Mouse (Mus musculus) hindbrain, postnatal 0 days (tissue): ENCODE measurements around the gene Hyal1. TPM values are rescaled to one million over a fixed set of nuclear protein-coding genes. Genes with fewer than 3 reads are reported as not detected.
A peak's percentile ranks its signal among the peaks of the same experiment; 100 is the strongest.

Experiments used
- ATAC-seq: fragments of 200-750 bp; cut with Nextera tagmentation; 2 replicates; pipeline ENCODE4 v1.8.0; 2017; ENCODE audit warnings: mild to moderate bottlenecking, moderate TSS enrichment, moderate library complexity
- DNase-seq: peaks from one replicate; pipeline ENCODE4 v3.0.0-alpha.2; 2015; ENCODE audit warnings: low spot score
- H3K27ac ChIP-seq: fragments of 300-500 bp; sonication (generic); 2 replicates; pipeline ENCODE4 v1.5.1; 2014; ENCODE audit warnings: mild to moderate bottlenecking
- H3K27me3 ChIP-seq: fragments of 300-500 bp; sonication (generic); 2 replicates; pipeline ENCODE4 v1.6.1; 2014; ENCODE audit warnings: low read length, mixed read lengths; ENCODE audit not compliant: insufficient read depth
- H3K36me3 ChIP-seq: fragments of 300-500 bp; sonication (generic); 2 replicates; pipeline ENCODE4 v1.6.1; 2014; ENCODE audit warnings: low read length, mixed read lengths; ENCODE audit not compliant: insufficient read depth
- H3K4me1 ChIP-seq: fragments of 300-500 bp; sonication (generic); 2 replicates; pipeline ENCODE4 v1.6.1; 2014; ENCODE audit warnings: antibody characterized with exemption, low read length, mixed read lengths; ENCODE audit not compliant: insufficient read depth
- H3K4me2 ChIP-seq: fragments of 300-500 bp; sonication (generic); 2 replicates; pipeline ENCODE4 v1.6.1; 2014; ENCODE audit warnings: low read depth, mild to moderate bottlenecking, low read length, moderate library complexity, mixed read lengths
- H3K4me3 ChIP-seq: fragments of 300-500 bp; sonication (generic); 2 replicates; pipeline ENCODE4 v1.5.1; 2014; ENCODE audit warnings: low read length
- H3K9ac ChIP-seq: fragments of 300-500 bp; sonication (generic); replicated peaks from 2 replicates; pipeline ENCODE4 v1.6.1; 2014; ENCODE audit warnings: mild to moderate bottlenecking, low read length, moderate library complexity, mixed read lengths
- H3K9me3 ChIP-seq: fragments of 300-500 bp; sonication (generic); 2 replicates; pipeline ENCODE4 v1.6.1; 2016; ENCODE audit warnings: low read length, mixed read lengths
- CTCF ChIP-seq: IDR thresholded peaks from 2 replicates; pipeline ENCODE4 v1.5.1; 2016; ENCODE audit warnings: antibody characterized with exemption, control low read depth, low read depth
- WGBS: fragments of 180-500 bp; shearing (Covaris S2); extraction: QIAGEN DNeasy Blood & Tissue Kit; methylation state at CpG from one replicate; pipeline ENCODE4 v1.1.7; 2014; 5-methylcytosine and 5-hydroxymethylcytosine counted together
- polyA plus RNA-seq: library from polyadenylated mRNA; unstranded; fragments of >200 nt; fragmentation: Nextera tagmentation; extraction: Ambion mirVana; gene quantifications from 2 replicates; pipeline ENCODE4 v1.2.1, GENCODE M21; 2015
- total RNA-seq: library from RNA; depleted of rRNA; stranded (reverse); fragments of >200 nt; gene quantifications from 2 replicates; pipeline ENCODE4 v1.2.3, GENCODE M21; 2014; rRNA removed

Hyal1 gene
- total and polyA plus RNA-seq, 2 experiments from 2014 or later: 3.3 to 7.7 TPM

DNA sequence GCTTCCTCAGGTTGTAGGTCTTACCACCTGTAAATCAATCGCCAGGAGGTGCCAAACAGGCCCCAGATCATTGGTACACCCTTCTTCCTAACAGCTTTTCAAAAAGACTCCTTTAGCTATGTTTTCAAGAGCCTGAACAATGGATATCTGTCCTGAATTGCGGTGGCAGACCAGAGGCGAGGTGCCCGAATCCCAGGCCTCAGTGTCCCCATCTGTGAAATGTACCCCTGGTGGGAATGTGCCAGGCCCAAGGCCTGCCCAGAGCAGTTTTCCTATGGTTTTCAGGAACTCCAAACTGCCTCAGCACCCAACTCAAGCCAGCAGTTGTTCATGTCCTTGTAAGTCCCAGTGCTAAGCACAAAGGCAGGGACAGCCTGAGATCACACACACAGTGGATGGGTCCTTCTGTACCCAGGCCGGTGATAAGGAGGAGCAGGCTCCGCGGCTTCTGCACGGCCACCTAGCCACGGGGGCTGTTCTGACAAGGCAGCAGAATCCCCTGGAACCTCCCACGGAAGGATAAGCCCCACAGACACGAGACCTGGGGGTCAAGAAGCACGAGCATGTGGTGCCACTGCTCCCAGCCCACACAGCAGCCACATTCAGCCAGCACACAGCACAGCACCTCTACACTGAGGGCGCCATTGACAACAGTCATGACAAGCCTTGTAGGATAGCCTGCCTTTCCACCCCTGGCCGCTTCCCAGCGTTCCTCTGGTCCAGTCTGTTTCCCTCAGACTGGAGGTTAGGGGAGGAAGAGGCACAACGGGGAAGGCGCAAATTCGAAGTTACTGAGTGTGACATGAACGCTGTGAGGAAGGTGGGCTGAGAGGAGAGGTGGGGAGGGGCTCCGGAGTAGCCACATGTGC lies 50.9 kb downstream of the Hyal1 start:
- peaks cover 57% of the 10 kb centered on the region for H3K4me1 ChIP-seq
- no peak for ATAC-seq
- peak overlapping the region; percentile 93 for H3K27ac ChIP-seq
- no peaks in the 10 kb centered on the region for H3K27me3 ChIP-seq
- DNase-seq: no peak
- 11% methylated on average over 20 of the region's 20 CpGs for WGBS
- 0 out of 2 replicates have a peak, but pooled peaks cover 4% of the 10 kb centered on the region for H3K36me3 ChIP-seq
- no peak for TF ChIP-seq CTCF
- no peak overlapping the region for H3K4me3 ChIP-seq
- H3K9me3 ChIP-seq: no peaks in the 10 kb centered on the region
- H3K9ac ChIP-seq: peak overlapping the region; percentile 6
- H3K4me2 ChIP-seq: peak overlapping the region; percentile 33; the same call in 1 of the 2 replicates

DNA sequence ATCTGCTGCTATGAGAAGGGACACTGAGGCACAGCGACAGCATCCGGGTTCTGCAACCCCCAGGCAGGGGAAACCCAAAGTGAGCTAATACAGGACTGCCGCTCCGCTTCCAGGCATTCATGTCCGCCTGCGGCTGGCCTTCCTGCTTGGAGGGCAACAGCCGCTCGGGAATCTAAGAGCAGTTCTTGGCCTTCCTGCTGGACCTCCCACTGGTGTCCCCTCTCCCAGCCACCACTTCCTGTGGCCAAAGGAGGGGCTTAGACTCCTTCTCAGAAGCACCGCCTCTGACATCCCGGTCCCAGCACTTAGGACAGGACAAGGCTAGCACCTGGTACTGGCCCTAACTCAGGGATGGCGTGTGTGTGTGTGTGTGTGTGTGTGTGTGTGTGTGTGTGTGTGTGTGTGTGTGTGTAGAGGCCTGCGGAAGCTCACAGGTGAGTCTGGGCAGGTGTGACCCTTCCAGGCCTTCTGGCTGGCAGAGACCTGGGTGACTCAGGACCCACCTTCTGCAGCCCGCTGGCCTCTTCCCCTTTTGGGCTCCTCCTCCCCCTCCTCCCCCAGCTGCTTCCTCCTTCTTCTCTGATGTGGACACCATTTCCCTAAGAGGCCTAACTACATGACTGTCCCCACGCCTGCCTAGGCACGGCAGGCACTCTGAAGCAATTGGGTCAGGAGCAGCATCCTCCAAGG lies 52.1 kb downstream of the Hyal1 start:
- Histone ChIP-seq H3K4me2 (peak overlapping the region; percentile 39), H3K27me3 (no peaks in the 10 kb centered on the region), H3K9ac (peak overlapping the region; percentile 14; the same call in 1 of the 2 replicates), H3K36me3 (no peaks in the 10 kb centered on the region), H3K4me1 (peaks cover 61% of the 10 kb centered on the region), H3K9me3 (no peaks in the 10 kb centered on the region), H3K27ac (peak overlapping the region; percentile 93), H3K4me3 (no peak overlapping the region)
- WGBS: 38% methylated on average over 15 of the region's 15 CpGs
- ATAC-seq (no peak), DNase-seq (no peak)
- TF ChIP-seq CTCF: no peak

GRCm38 (mm10) chr9:107629411-107629730 lies 52.6 kb downstream of the Hyal1 start:
- no peaks in the 10 kb centered on the region for H3K9me3 ChIP-seq
- WGBS: 20% methylated on average over 4 of the region's 4 CpGs
- peak overlapping the region; percentile 39 for H3K4me2 ChIP-seq
- ATAC-seq (no peak), DNase-seq (no peak)
- H3K4me3 ChIP-seq: no peak overlapping the region
- H3K27ac ChIP-seq: peak overlapping the region; percentile 93
- peaks cover 63% of the 10 kb centered on the region for H3K4me1 ChIP-seq
- H3K9ac ChIP-seq: peak overlapping the region; percentile 9; the same call in 1 of the 2 replicates
- no peaks in the 10 kb centered on the region for H3K27me3 ChIP-seq
- no peak for TF ChIP-seq CTCF
- H3K36me3 ChIP-seq: no peaks in the 10 kb centered on the region

GRCm38 (mm10) chr9:107629901-107630425 lies 53.2 kb downstream of the Hyal1 start:
- Histone ChIP-seq H3K4me3 (no peak overlapping the region), H3K9ac (peak overlapping the region; percentile 28; the same call in 1 of the 2 replicates), H3K4me1 (peaks cover 65% of the 10 kb centered on the region), H3K27ac (peak overlapping the region; percentile 93), H3K9me3 (no peaks in the 10 kb centered on the region), H3K4me2 (peak overlapping the region; percentile 39), H3K27me3 (no peaks in the 10 kb centered on the region), H3K36me3 (no peaks in the 10 kb centered on the region)
- DNase-seq (peak; percentile 69), ATAC-seq (peak; percentile 46; the same call in 1 of the 2 replicates)
- no peak for TF ChIP-seq CTCF
- 9% methylated on average over 14 of the region's 14 CpGs for WGBS

- Histone ChIP-seq H3K27me3 (no peaks in the 10 kb centered on the region), H3K4me1 (peaks cover 65% of the 10 kb centered on the region), H3K9me3 (no peaks in the 10 kb centered on the region), H3K9ac (peak overlapping the region; percentile 28; the same call in 1 of the 2 replicates), H3K4me2 (peak overlapping the region; percentile 39; the same call in 1 of the 2 replicates), H3K27ac (peak overlapping the region; percentile 93), H3K4me3 (no peak overlapping the region), H3K36me3 (no peaks in the 10 kb centered on the region)
- TF ChIP-seq CTCF: no peak
- DNase-seq (peak; percentile 85), ATAC-seq (peak; percentile 50; the same call in 1 of the 2 replicates)
- WGBS: 5% methylated on average over 4 of the region's 4 CpGs
Measured at GRCm38 (mm10) chr9:107630576-107630975, 53.8 kb downstream of the Hyal1 start.

Other genes with a start within 250 kb of the Hyal1 start
- 14.8 and 18.1 TPM in 2 replicates for gene Hemk1, start 238.6 kb upstream of the Hyal1 start, total RNA-seq
- 13.6 and 16.4 TPM in 2 replicates for gene Hemk1, start 238.6 kb upstream of the Hyal1 start, polyA plus RNA-seq
- 12.5 and 27.7 TPM in 2 replicates for gene 6430571L13Rik, start 236.3 kb upstream of the Hyal1 start, total RNA-seq
- gene 6430571L13Rik, start 236.3 kb upstream of the Hyal1 start, polyA plus RNA-seq: 10.9 and 11.2 TPM in 2 replicates
- gene Cacna2d2, start 177.3 kb upstream of the Hyal1 start, total RNA-seq: 108 and 134 TPM in 2 replicates
- 7.1 and 7.6 TPM in 2 replicates for gene Cacna2d2, start 177.3 kb upstream of the Hyal1 start, polyA plus RNA-seq
- 72.6 and 78.4 TPM in 2 replicates for gene Tmem115, start 43.0 kb upstream of the Hyal1 start, total RNA-seq
- 51.6 and 52.3 TPM in 2 replicates for gene Tmem115, start 43.0 kb upstream of the Hyal1 start, polyA plus RNA-seq
- gene Cyb561d2, start 34.7 kb upstream of the Hyal1 start, total RNA-seq: 56.5 and 69.3 TPM in 2 replicates
- 52.9 and 53.5 TPM in 2 replicates for gene Cyb561d2, start 34.7 kb upstream of the Hyal1 start, polyA plus RNA-seq
- gene Nprl2, start 34.7 kb upstream of the Hyal1 start, total RNA-seq: 58.6 and 70.5 TPM in 2 replicates
- 53.0 and 54.6 TPM in 2 replicates for gene Nprl2, start 34.7 kb upstream of the Hyal1 start, polyA plus RNA-seq
- gene Zmynd10, start 29.6 kb upstream of the Hyal1 start, total RNA-seq: 1.8 and 10.9 TPM in 2 replicates
- gene Zmynd10, start 29.6 kb upstream of the Hyal1 start, polyA plus RNA-seq: 3.5 and 3.7 TPM in 2 replicates
- gene Rassf1, start 25.4 kb upstream of the Hyal1 start, total RNA-seq: 17.6 and 20.2 TPM in 2 replicates
- 30.3 and 31.0 TPM in 2 replicates for gene Rassf1, start 25.4 kb upstream of the Hyal1 start, polyA plus RNA-seq
- 128 and 142 TPM in 2 replicates for gene Tusc2, start 13.7 kb upstream of the Hyal1 start, total RNA-seq
- 115 and 119 TPM in 2 replicates for gene Tusc2, start 13.7 kb upstream of the Hyal1 start, polyA plus RNA-seq
- 59.8 and 75.3 TPM in 2 replicates for gene Hyal2, start 9.0 kb upstream of the Hyal1 start, total RNA-seq
- 39.8 and 40.6 TPM in 2 replicates for gene Hyal2, start 9.0 kb upstream of the Hyal1 start, polyA plus RNA-seq
- 29.9 and 32.8 TPM in 2 replicates for gene Naa80, start 2.0 kb downstream of the Hyal1 start, total RNA-seq
- 17.8 and 19.4 TPM in 2 replicates for gene Naa80, start 2.0 kb downstream of the Hyal1 start, polyA plus RNA-seq
- 3.3 and 4.9 TPM in 2 replicates for gene Hyal3, start 3.9 kb downstream of the Hyal1 start, total RNA-seq
- gene Hyal3, start 3.9 kb downstream of the Hyal1 start, polyA plus RNA-seq: 1.7 and 1.9 TPM in 2 replicates
- 7.6 and 10.9 TPM in 2 replicates for gene Ifrd2, start 10.7 kb downstream of the Hyal1 start, total RNA-seq
- 9.0 and 9.3 TPM in 2 replicates for gene Ifrd2, start 10.7 kb downstream of the Hyal1 start, polyA plus RNA-seq
- 11.2 and 14.6 TPM in 2 replicates for gene Sema3b, start 32.3 kb downstream of the Hyal1 start, total RNA-seq
- gene Sema3b, start 32.3 kb downstream of the Hyal1 start, polyA plus RNA-seq: 8.3 and 9.0 TPM in 2 replicates
- 334 and 369 TPM in 2 replicates for gene Gnai2, start 58.4 kb downstream of the Hyal1 start, total RNA-seq
- 275 and 287 TPM in 2 replicates for gene Gnai2, start 58.4 kb downstream of the Hyal1 start, polyA plus RNA-seq
- gene Slc38a3, start 92.6 kb downstream of the Hyal1 start, total RNA-seq: 102 and 134 TPM in 2 replicates
- 52.1 and 54.5 TPM in 2 replicates for gene Slc38a3, start 92.6 kb downstream of the Hyal1 start, polyA plus RNA-seq
- gene Gnat1, start 102.8 kb downstream of the Hyal1 start, total RNA-seq: 0.52 TPM in 1 of 2 replicates, not detected in the other
- 2.4 and 2.7 TPM in 2 replicates for gene Gnat1, start 102.8 kb downstream of the Hyal1 start, polyA plus RNA-seq
- gene Sema3f, start 133.5 kb downstream of the Hyal1 start, total RNA-seq: 65.4 and 81.3 TPM in 2 replicates
- 7.5 and 8.7 TPM in 2 replicates for gene Sema3f, start 133.5 kb downstream of the Hyal1 start, polyA plus RNA-seq
- 85.5 and 149 TPM in 2 replicates for gene Rbm5, start 194.1 kb downstream of the Hyal1 start, total RNA-seq
- 142 and 148 TPM in 2 replicates for gene Rbm5, start 194.1 kb downstream of the Hyal1 start, polyA plus RNA-seq